Mouse (Mus musculus) stomach, adult 2 months (tissue): Measurements from ENCODE around the gene Atp11b. TPM values are rescaled to one million over a fixed set of nuclear protein-coding genes. Genes with fewer than 3 reads are reported as not detected.

ENCODE experiments used
- polyA plus RNA-seq: library from polyadenylated mRNA; depleted of rRNA; stranded (reverse); fragments of >200 nt; gene quantifications from 2 replicates; pipeline ENCODE4 v1.2.3, GENCODE M21; 2012; rRNA removed

Gene Atp11b
- 3.9 and 4.8 TPM in 2 replicates for polyA plus RNA-seq

GRCm38 (mm10) chr3:35753825-35754767 is at the start of gene Atp11b:
Gene Atp11b (plus strand): TSS chr3:35754106.

Other genes starting within 250 kb of the Atp11b start
- gene Dcun1d1, start 183.3 kb downstream of the Atp11b start, polyA plus RNA-seq: 0.54 and 0.67 TPM in 2 replicates
- 8.4 and 8.7 TPM in 2 replicates for gene Mccc1, start 246.6 kb downstream of the Atp11b start, polyA plus RNA-seq